Mouse (Mus musculus) spleen, adult 2 months (tissue): ENCODE data around the gene Sept11.

Experiments
- CTCF ChIP-seq: fragments of 200-500 bp; IDR thresholded peaks from 2 replicates; pipeline ENCODE4 v1.5.1; 2011; ENCODE audit warnings: mild to moderate bottlenecking, inconsistent platforms; ENCODE audit not compliant: insufficient read depth, insufficient read length, insufficient replicate concordance; ENCODE audit errors: extremely low read depth
- POLR2A ChIP-seq: fragments of 200-500 bp; IDR thresholded peaks from 2 replicates; pipeline ENCODE4 v1.6.1; 2011; ENCODE audit warnings: low read depth, low read length, inconsistent platforms

DNA sequence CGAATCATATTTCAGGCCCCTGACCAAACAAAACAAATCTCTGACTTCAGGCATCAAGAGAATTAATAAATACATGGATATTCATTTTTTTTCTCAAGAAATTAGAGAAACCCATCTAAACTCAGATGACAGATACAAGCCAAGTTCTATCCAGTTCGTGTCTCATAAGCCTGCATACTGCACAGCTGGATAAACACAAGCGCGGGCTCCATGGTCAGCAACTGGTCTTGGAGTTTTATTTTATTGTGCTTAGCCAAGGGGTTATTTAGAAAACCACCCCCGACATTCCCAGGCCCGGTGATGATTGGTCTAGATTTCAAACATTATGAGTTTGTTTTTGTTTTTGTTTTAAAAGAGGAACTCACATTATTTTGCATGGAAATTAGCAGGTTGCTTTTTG is 21.8 kb downstream of the Sept11 start:
- no peak for TF ChIP-seq CTCF
- TF ChIP-seq POLR2A = no peak
